In the genomic region with DNA sequence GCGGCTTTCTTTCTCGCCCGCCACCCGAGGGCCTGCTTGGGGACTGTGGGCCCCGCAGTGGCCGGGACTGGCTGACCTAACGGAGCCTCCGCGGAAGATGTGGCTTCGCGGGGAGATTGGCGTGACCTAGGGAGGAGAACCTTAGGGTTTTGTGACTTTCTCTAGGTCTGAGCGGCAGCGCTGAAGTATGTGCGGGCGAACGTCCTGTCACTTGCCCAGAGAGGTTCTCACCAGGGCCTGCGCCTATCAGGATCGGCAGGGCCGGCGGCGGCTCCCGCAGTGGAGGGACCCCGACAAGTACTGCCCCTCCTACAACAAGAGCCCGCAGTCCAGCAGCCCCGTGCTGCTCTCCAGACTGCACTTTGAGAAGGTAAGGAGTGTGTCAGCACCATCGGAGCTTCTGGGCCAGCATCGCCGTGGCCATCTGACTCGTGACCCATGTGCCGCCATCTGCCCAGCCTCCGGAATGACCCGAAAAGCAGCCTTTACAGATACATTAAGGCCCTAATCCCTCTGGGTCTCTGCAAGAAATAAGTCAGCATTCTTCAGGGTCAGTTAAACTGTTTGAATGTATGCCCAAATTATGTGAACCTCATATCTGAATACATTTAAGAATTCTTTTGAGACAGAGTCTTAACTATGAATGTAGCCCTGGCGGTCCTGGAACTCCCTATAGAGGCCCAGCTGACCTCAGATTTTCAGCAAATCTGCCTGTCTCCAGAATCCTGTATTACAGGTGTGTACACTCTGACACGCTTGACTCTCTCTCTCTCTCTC, we compare ENCODE assay signal across 8 mouse cellular contexts. TPM values are rescaled to one million over a fixed set of nuclear protein-coding genes. Genes with fewer than 3 reads are reported as not detected.
DNase-seq lines count a peak whose midpoint lies in the region; ATAC-seq and TF ChIP-seq lines count a peak whose summit lies in the region.

No protein-coding gene starts in this region.

- peak overlapping the region; percentile 62 for H3K9ac ChIP-seq in CH12.LX (ENCODE audit: insufficient read depth, low read depth)
- peak overlapping the region; percentile 92 for H3K9ac ChIP-seq in heart, embryonic 11.5 days (ENCODE audit: low read depth, low read length)
- peak overlapping the region; percentile 91 for H3K9ac ChIP-seq in kidney, embryonic 16.5 days (replicated peaks; ENCODE audit: low read length)
- H3K9ac ChIP-seq in lung, postnatal 0 days (replicated peaks; ENCODE audit: low read depth): peak overlapping the region; percentile 90

- no peak for TF ChIP-seq RAD21 in CH12.LX (IDR thresholded peaks at IDR 0.05; ENCODE audit: low read depth, low read length)

- peak; percentile 19 for ATAC-seq in activated CD4-positive, CD25-positive, alpha-beta regulatory T cell, adult 4 months
- peak; percentile 70 for ATAC-seq in heart, embryonic 11.5 days (replicated peaks; ENCODE audit: insufficient number of reproducible peaks, low FRiP score, low TSS enrichment)
- ATAC-seq in kidney, embryonic 16.5 days (ENCODE audit: low FRiP score, low TSS enrichment): peak; percentile 65
- peak; percentile 61 for ATAC-seq in lung, postnatal 0 days
- ATAC-seq in monocyte, adult 5-6 weeks (replicated peaks; ENCODE audit: insufficient number of reproducible peaks, low FRiP score, low TSS enrichment, poor library complexity, severe bottlenecking): no peak; the same call in 1 of the 2 replicates

- in situ Hi-C loops in CH12.LX (cut with MboI; ENCODE audit: low pct_ligation_motif_present, low pct_unique_long_range_greater_than_20kb, low sequenced_read_pairs): loop anchor here (25.0 kb wide), 1 partner anchor 173 kb away; the partner anchor contains the start of gene Rpn1

- H3K36me3 ChIP-seq in CH12.LX (replicated peaks in 1 of 2; ENCODE audit: control insufficient read depth in 1 of 2, insufficient read depth in 1 of 2, low read length in 1 of 2): peaks cover 29 to 47% of the 10 kb centered on the region in 2 experiments
- H3K36me3 ChIP-seq in heart, embryonic 11.5 days (ENCODE audit: control insufficient read depth, insufficient read depth, low read length): peaks cover 25% of the 10 kb centered on the region
- peaks cover 45% of the 10 kb centered on the region for H3K36me3 ChIP-seq in kidney, embryonic 16.5 days (ENCODE audit: insufficient read depth, low read length)
- H3K36me3 ChIP-seq in lung, postnatal 0 days (ENCODE audit: insufficient read depth, low read length): peaks cover 29% of the 10 kb centered on the region

- peak overlapping the region; percentile 17 to 70 (median 56) for H3K4me3 ChIP-seq in CH12.LX (replicated peaks in 1 of 3; ENCODE audit: low read depth in 2 of 3, low read length in 2 of 3, poor library complexity in 1 of 3)
- H3K4me3 ChIP-seq in heart, embryonic 11.5 days (ENCODE audit: low read depth, low read length): peak overlapping the region; percentile 82
- H3K4me3 ChIP-seq in kidney, embryonic 16.5 days (ENCODE audit: low read length): peak overlapping the region; percentile 95
- H3K4me3 ChIP-seq in lung, postnatal 0 days (ENCODE audit: low read depth, low read length): peak overlapping the region; percentile 82

- WGBS in heart, embryonic 11.5 days (ENCODE audit: insufficient replicate concordance): 4% methylated on average over 35 of the region's 35 CpGs
- WGBS in kidney, embryonic 16.5 days: 3% methylated on average over 35 of the region's 35 CpGs
- 5% methylated on average over 34 of the region's 35 CpGs for WGBS in lung, postnatal 0 days

- H3K27me3 ChIP-seq in CH12.LX (replicated peaks): no peaks in the 10 kb centered on the region
- no peaks in the 10 kb centered on the region for H3K27me3 ChIP-seq in heart, embryonic 11.5 days (ENCODE audit: control insufficient read depth, insufficient read depth, low read length)
- no peaks in the 10 kb centered on the region for H3K27me3 ChIP-seq in kidney, embryonic 16.5 days (ENCODE audit: insufficient read depth, low read length)
- H3K27me3 ChIP-seq in lung, postnatal 0 days (replicated peaks; ENCODE audit: insufficient read depth, low read length): no peaks in the 10 kb centered on the region

- peaks cover 12% of the 10 kb centered on the region for H3K9me3 ChIP-seq in CH12.LX (replicated peaks; ENCODE audit: low read length)
- no peaks in the 10 kb centered on the region for H3K9me3 ChIP-seq in heart, embryonic 11.5 days (replicated peaks; ENCODE audit: control insufficient read depth, low read length)
- no peaks in the 10 kb centered on the region for H3K9me3 ChIP-seq in kidney, embryonic 16.5 days (ENCODE audit: low read length)
- H3K9me3 ChIP-seq in lung, postnatal 0 days (ENCODE audit: low read length): no peaks in the 10 kb centered on the region

- H3K4me1 ChIP-seq in CH12.LX (ENCODE audit: control insufficient read depth in 1 of 2, insufficient read depth in 2 of 2): peaks cover 12 to 66% of the 10 kb centered on the region in 2 experiments
- peaks cover 7% of the 10 kb centered on the region; the same call in 1 of the 2 replicates for H3K4me1 ChIP-seq in heart, embryonic 11.5 days (ENCODE audit: control insufficient read depth, insufficient read depth, low read length)
- peaks cover 27% of the 10 kb centered on the region for H3K4me1 ChIP-seq in kidney, embryonic 16.5 days (ENCODE audit: insufficient read depth, low read length)
- H3K4me1 ChIP-seq in lung, postnatal 0 days (ENCODE audit: insufficient read depth, low read depth, low read length): 0 out of 2 replicates have a peak, but pooled peaks cover 9% of the 10 kb centered on the region

- dilution Hi-C loops in CH12.LX (cut with MboI; ENCODE audit: extremely low pct_ligation_motif_present, extremely low pct_unique_long_range_greater_than_20kb, low sequenced_read_pairs): no loop called here

- no peaks in the 10 kb centered on the region; the same call in 1 of the 2 replicates for H3K79me2 ChIP-seq in CH12.LX (replicated peaks; ENCODE audit: control insufficient read depth, extremely low read depth, insufficient read depth, poor library complexity, severe bottlenecking)

- 0 out of 2 replicates have a peak overlapping the region, but pooled peaks have one; percentile 9 for H3K27ac ChIP-seq in CH12.LX (ENCODE audit: insufficient read depth, low read depth)
- H3K27ac ChIP-seq in heart, embryonic 11.5 days (ENCODE audit: low read depth, low read length): peak overlapping the region; percentile 70
- H3K27ac ChIP-seq in kidney, embryonic 16.5 days (ENCODE audit: low read length): peak overlapping the region; percentile 95
- peak overlapping the region; percentile 93 for H3K27ac ChIP-seq in lung, postnatal 0 days (ENCODE audit: low read length)

- TF ChIP-seq EP300 in CH12.LX (IDR thresholded peaks at IDR 0.05; ENCODE audit: low read length): no peak
- no peak for TF ChIP-seq EP300 in lung, postnatal 0 days (IDR thresholded peaks at IDR 0.05)

- no peak for TF ChIP-seq POLR2A in CH12.LX (IDR thresholded peaks at IDR 0.05; ENCODE audit: low read depth, low read length)

- no peak for TF ChIP-seq CTCF in CH12.LX (conservative IDR thresholded peaks at IDR 0.05 in 1 of 2, IDR thresholded peaks at IDR 0.05 in 1 of 2; ENCODE audit: low read depth in 2 of 2, low read length in 2 of 2)
- TF ChIP-seq CTCF in lung, postnatal 0 days (IDR thresholded peaks at IDR 0.05): no peak; the same call in none of the 2 replicates

- DNase-seq in CH12.LX (ENCODE audit: extremely low read depth): no peak
- peak; percentile 63 for DNase-seq in embryo, embryonic 9.5 days (ENCODE audit: extremely low spot score)
- DNase-seq in lung, postnatal 0 days (ENCODE audit: low spot score): peak; percentile 47
- peak; percentile 52 to 57 for DNase-seq in right cerebral cortex, postnatal 10 days (ENCODE audit: low spot score in 2 of 2)

- H3K4me2 ChIP-seq in CH12.LX (ENCODE audit: insufficient read depth, low read depth, poor library complexity, severe bottlenecking): peak overlapping the region; percentile 96
- H3K4me2 ChIP-seq in heart, embryonic 11.5 days: peak overlapping the region; percentile 93
- peak overlapping the region; percentile 79 for H3K4me2 ChIP-seq in kidney, embryonic 16.5 days (replicated peaks; ENCODE audit: low read depth, low read length)
- H3K4me2 ChIP-seq in lung, postnatal 0 days (replicated peaks; ENCODE audit: low read depth, low read length): peak overlapping the region; percentile 89

TF ChIP-seq in CH12.LX, 34 proteins besides CTCF, POLR2A, EP300 and RAD21:
- TF ChIP-seq JUN (IDR thresholded peaks at IDR 0.05; ENCODE audit: insufficient read depth, low read depth, low read length) (no peak), BHLHE40 (IDR thresholded peaks at IDR 0.05; ENCODE audit: low read depth, low read length) (peak; percentile 42; the same call in 1 of the 2 replicates), UBTF (IDR thresholded peaks at IDR 0.05; ENCODE audit: low read depth, low read length) (0 out of 2 replicates have a peak, but pooled peaks have one; percentile 12)
TF ChIP-seq in CH12.LX: peak in this region for 2.

RNA-seq across cellular contexts. Expression of gene Hmces, which starts 0.8 kb away (rescaled TPM):
- total RNA-seq in CH12.LX (2012; rRNA removed) (8.4 and 11.8 TPM in 2 replicates), CH12.LX (2014; rRNA removed) (0.31 and 0.73 TPM in 2 replicates)
- polyA plus RNA-seq in CH12.LX (2012; ENCODE audit: insufficient read length, low read depth): 0.99 and 1.4 TPM in 2 replicates
- 10 to 100 TPM; 50.1 to 55.2 TPM for polyA plus RNA-seq in activated CD4-positive, CD25-positive, alpha-beta regulatory T cell, adult 4 months (2017; shearing (Covaris generic))
- 28.5 and 28.7 TPM in 2 replicates for polyA plus RNA-seq in heart, embryonic 11.5 days (2014; fragmentation: Nextera tagmentation; extraction: Ambion mirVana)
- polyA plus RNA-seq in kidney, embryonic 16.5 days (2015; fragmentation: Nextera tagmentation; extraction: Ambion mirVana): 62.5 and 67.1 TPM in 2 replicates
- 33.5 and 34.5 TPM in 2 replicates for polyA plus RNA-seq in lung, postnatal 0 days (2015; fragmentation: Nextera tagmentation; extraction: Ambion mirVana)
- 13.7 to 53.1 TPM (median 36.9 TPM) in 3 replicates for total RNA-seq in monocyte, adult 5-6 weeks (2017)

RNA-seq across cellular contexts. Expression of gene Copg1, which starts 26.9 kb away (rescaled TPM):
- total RNA-seq in CH12.LX (2012; rRNA removed) (85.1 and 99.3 TPM in 2 replicates), CH12.LX (2014; rRNA removed) (75.6 and 78.3 TPM in 2 replicates)
- polyA plus RNA-seq in CH12.LX (2012; ENCODE audit: insufficient read length, low read depth): 81.3 and 91.9 TPM in 2 replicates
- polyA plus RNA-seq in activated CD4-positive, CD25-positive, alpha-beta regulatory T cell, adult 4 months (2017; shearing (Covaris generic)): 10 to 100 TPM; 62.2 to 64.2 TPM
- polyA plus RNA-seq in heart, embryonic 11.5 days (2014; fragmentation: Nextera tagmentation; extraction: Ambion mirVana): 118 and 151 TPM in 2 replicates
- polyA plus RNA-seq in kidney, embryonic 16.5 days (2015; fragmentation: Nextera tagmentation; extraction: Ambion mirVana): 190 TPM in 2 replicates
- 72.2 and 75.4 TPM in 2 replicates for polyA plus RNA-seq in lung, postnatal 0 days (2015; fragmentation: Nextera tagmentation; extraction: Ambion mirVana)
- total RNA-seq in monocyte, adult 5-6 weeks (2017): 71.4 to 93.1 TPM (median 76.4 TPM) in 3 replicates

Comparison
In these comparisons a context has a peak if more than half of its experiments do, and no peak if none do; other contexts are left out.
1. H3K27ac ChIP-seq: peak in every context shown above with its lines; median percentile 95 in kidney, embryonic 16.5 days; 93 in lung, postnatal 0 days; 70 in heart, embryonic 11.5 days; 9 in CH12.LX.
2. RNA of gene Hmces, which starts 0.8 kb away (polyA plus RNA-seq): 62.5 to 67.1 TPM in kidney, embryonic 16.5 days, 50.1 to 55.2 TPM in activated CD4-positive, CD25-positive, alpha-beta regulatory T cell, adult 4 months, 33.5 to 34.5 TPM in lung, postnatal 0 days and 28.5 to 28.7 TPM in heart, embryonic 11.5 days; 0.99 to 1.4 TPM in CH12.LX; every median in the first group is over 10 times any median in the second.
3. Peak in every context shown above with its lines, with median percentiles within 50 percentile points of each other: H3K4me2 ChIP-seq, H3K4me3 ChIP-seq and H3K9ac ChIP-seq.